Mouse (Mus musculus) liver, adult 2 months (tissue): Measurements from ENCODE around the gene Slc25a18.

Source experiments
- CTCF ChIP-seq: fragments of 200-500 bp; IDR thresholded peaks from 2 replicates; pipeline ENCODE4 v1.5.1; 2011; ENCODE audit warnings: low read depth, low read length, control low read depth
- POLR2A ChIP-seq: fragments of 200-500 bp; IDR thresholded peaks from 2 replicates; pipeline ENCODE4 v1.6.1; 2011; ENCODE audit warnings: low read length, control low read depth; ENCODE audit not compliant: insufficient read depth; ENCODE audit errors: extremely low read depth

DNA sequence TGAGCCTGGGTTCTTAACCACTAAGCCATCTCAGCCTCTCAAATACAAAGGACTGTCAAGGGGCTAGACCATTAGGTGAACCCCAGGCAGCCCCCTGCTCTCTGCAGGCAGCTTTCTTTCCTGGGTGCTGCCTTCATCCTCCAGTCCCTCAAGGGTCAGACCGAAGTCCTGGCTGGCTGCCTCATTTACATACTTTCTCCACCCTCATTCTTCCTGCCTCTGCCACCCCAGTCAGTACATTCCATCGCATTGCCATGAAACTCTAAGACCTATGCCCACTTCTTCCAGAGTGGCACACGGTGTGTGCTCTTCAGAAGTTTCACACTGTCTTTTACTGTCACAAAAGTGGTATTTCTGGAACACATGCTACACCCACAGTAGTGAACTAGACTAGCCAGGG lies 4.8 kb downstream of the Slc25a18 start:
- no peak for TF ChIP-seq CTCF
- TF ChIP-seq POLR2A = no peak
